Mouse (Mus musculus) limb, embryonic 10.5 days (tissue): ENCODE measurements at regions not wholly inside any gene's neighbourhood (a gene's known extent, or its start where the extent isn't known, plus 50 kb on each side); places are given as distances from the start of the nearest gene placed in this dataset.

Experiments
- DNase-seq: peaks from one replicate; pipeline ENCODE4 v3.0.0-alpha.2; 2017; ENCODE audit warnings: low spot score
- H3K27ac ChIP-seq: fragments of 300-500 bp; sonication (generic); 2 replicates; pipeline ENCODE4 v1.5.1; 2016; ENCODE audit warnings: mild to moderate bottlenecking
- H3K27me3 ChIP-seq: fragments of 300-500 bp; sonication (generic); 2 replicates; pipeline ENCODE4 v1.6.1; 2016; ENCODE audit warnings: low read depth, mild to moderate bottlenecking; ENCODE audit not compliant: poor library complexity, severe bottlenecking
- H3K36me3 ChIP-seq: fragments of 300-500 bp; sonication (generic); 2 replicates; pipeline ENCODE4 v1.6.1; 2016; ENCODE audit warnings: mild to moderate bottlenecking, moderate library complexity
- H3K4me1 ChIP-seq: fragments of 300-500 bp; sonication (generic); 2 replicates; pipeline ENCODE4 v1.6.1; 2016
- H3K4me3 ChIP-seq: fragments of 300-500 bp; sonication (generic); 2 replicates; pipeline ENCODE4 v1.5.1; 2016; ENCODE audit warnings: mild to moderate bottlenecking, moderate library complexity
- H3K9me3 ChIP-seq: fragments of 300-500 bp; sonication (generic); replicated peaks from 2 replicates; pipeline ENCODE4 v1.6.1; 2016; ENCODE audit warnings: mild to moderate bottlenecking
- WGBS: fragments of 180-500 bp; shearing (Covaris S2); methylation state at CpG from one replicate; pipeline ENCODE4 v1.1.7; 2016; 5-methylcytosine and 5-hydroxymethylcytosine counted together

DNA sequence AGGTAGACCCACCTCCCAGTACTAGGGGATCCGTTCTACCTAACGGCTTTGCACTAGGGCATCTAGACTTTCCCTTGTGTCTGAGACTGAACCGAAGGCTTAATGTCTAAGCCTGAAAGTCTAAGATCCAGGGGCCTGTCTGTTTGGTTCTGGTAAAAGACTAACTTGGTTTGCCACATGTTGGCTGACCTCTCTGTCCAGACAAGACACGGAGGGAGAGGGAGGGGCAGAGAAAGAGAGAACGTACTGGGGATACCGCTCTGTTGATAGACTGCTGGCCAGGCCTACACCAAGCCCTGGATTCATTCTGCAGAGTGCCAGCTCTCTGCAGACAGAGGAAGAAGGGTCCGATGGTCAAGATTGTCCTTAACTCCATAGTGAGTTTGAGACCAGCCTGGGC lies 78.4 kb upstream of the Dio3 start:
- 93% methylated on average over 7 of the region's 7 CpGs for WGBS
- H3K36me3 ChIP-seq: no peaks in the 10 kb centered on the region

DNA sequence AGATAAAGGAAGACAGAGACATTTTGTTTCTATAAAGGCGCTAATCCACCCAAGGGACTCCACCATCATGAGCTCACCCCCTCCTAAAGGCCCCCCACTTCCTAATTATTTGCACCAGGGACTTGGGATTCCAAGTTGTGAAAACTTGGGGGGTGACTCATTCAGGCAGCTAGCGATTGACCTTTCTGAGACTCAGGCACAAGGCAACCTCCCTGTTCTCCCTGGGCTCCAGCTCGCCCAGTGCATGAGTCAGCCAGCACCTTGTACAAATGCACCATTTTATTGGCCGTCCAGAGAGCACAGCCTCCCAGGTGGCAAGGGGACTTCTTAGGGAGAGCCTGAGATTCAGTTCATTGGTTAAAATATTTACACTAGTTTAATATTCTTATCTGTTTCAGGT lies 78.0 kb upstream of the Dio3 start:
- H3K9me3 ChIP-seq: no peaks in the 10 kb centered on the region
- DNase-seq: no peak
- H3K36me3 ChIP-seq: no peaks in the 10 kb centered on the region
- peaks cover 12% of the 10 kb centered on the region; the same call in 1 of the 2 replicates for H3K4me1 ChIP-seq
- no peak overlapping the region for H3K4me3 ChIP-seq
- H3K27me3 ChIP-seq: peaks cover 65% of the 10 kb centered on the region
- H3K27ac ChIP-seq: no peak overlapping the region
- 89% methylated on average over 4 of the region's 4 CpGs for WGBS

More for the DNA sequence above, 78.4 kb upstream of the Dio3 start:
- peaks cover 12% of the 10 kb centered on the region; the same call in 1 of the 2 replicates for H3K4me1 ChIP-seq
- no peak for DNase-seq
- no peak overlapping the region for H3K4me3 ChIP-seq
- no peaks in the 10 kb centered on the region for H3K9me3 ChIP-seq
- peaks cover 69% of the 10 kb centered on the region for H3K27me3 ChIP-seq
- H3K27ac ChIP-seq: no peak overlapping the region

DNA sequence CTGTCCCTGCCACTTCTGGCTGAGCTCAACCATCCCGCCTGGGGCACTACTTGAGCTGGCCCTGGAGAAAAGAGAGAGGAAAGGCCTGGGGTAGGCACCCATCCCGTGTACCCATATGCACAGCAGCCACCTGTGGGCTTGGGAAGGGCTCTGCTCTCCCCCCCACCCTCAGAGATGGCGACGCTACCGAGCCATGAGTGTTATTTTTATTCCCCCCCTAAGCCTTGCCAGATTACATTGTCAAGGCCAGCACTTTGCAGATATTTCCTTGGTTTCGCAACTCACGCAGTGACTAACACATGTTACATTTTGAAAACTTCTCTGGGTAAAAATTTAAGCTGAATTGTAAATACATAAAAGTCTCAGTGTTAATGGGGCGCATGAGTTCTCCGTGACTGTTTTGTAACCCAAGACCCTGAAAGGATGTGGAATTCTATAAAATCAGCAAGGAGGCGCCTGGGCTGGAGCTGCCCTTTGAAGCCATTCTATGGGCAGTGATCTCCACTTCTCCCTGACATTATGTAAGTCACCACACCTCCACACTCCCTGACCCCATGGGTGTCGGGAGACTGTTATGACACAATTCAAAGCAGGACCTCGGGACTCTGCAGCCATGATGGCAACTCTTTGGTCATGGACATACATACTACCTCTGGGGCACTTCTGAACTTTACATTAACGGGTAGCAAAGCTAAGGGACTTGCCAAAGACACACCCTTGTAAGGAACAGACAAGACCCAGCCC lies 75.4 kb upstream of the Dio3 start:
- Histone ChIP-seq H3K4me3 (no peak overlapping the region), H3K27me3 (peaks cover 65% of the 10 kb centered on the region), H3K4me1 (peaks cover 31% of the 10 kb centered on the region), H3K36me3 (no peaks in the 10 kb centered on the region), H3K9me3 (no peaks in the 10 kb centered on the region), H3K27ac (no peak overlapping the region)
- 74% methylated on average over 13 of the region's 13 CpGs for WGBS
- DNase-seq: no peak

DNA sequence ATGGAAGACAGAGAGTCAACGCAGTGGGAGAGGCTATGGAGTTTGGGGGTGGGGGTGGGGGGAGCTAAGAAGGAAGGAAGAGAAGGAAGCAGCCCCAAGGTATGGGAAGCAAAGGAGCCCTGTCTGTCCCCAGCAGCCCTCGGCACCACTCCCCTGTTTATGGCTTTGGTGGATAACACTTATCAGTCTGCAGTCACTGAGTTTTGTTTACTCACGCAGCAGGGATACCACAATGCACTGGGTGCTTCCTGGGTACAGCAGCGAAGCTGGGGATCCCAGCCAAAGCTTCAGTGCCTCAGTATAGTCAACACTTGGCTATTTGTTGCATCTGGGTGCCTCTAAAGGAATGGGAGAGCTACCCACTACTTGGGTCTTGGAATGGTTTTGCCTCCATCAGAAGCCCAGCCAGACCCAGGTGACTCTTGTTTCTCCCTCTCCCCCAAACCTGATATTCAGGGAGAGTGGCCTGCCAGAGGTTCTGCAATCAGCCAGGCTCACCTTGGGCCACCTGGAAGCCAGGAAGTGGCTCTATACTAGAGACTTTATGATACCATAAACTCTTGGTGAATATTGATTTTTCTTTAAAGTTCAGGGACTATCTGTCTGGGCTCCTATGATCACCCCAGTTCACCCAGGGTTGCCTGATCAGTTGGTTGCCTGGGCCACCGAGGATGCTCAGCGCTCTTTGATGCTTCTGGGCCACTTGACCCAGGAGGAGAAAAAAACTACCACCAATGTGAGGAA lies 74.5 kb upstream of the Dio3 start:
- Histone ChIP-seq H3K27me3 (peaks cover 71% of the 10 kb centered on the region), H3K36me3 (no peaks in the 10 kb centered on the region), H3K4me3 (no peak overlapping the region), H3K9me3 (no peaks in the 10 kb centered on the region), H3K27ac (no peak overlapping the region), H3K4me1 (peaks cover 31% of the 10 kb centered on the region)
- no peak for DNase-seq
- 45% methylated on average over 6 of the region's 6 CpGs for WGBS

DNA sequence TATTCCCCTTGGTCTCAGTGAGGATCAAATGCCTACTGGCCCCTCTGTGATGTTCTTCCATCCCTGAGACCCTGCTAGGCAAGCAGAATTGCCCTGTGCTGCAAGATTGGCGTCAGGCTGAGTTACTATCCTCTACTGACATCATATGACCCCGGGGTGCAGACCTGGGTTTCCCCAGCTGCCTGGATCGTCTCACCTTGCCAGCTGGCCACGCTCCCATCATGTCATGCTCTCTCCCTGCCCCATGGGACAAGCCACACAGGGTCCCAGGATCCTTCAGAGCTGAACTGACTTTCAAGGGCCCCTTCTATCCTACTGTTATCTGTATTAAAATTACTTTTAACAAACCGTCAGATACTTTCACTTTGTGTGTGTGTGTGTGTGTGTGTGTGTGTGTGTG lies 72.6 kb upstream of the Dio3 start:
- 42% methylated on average over 5 of the region's 5 CpGs for WGBS
- H3K4me1 ChIP-seq: peaks cover 31% of the 10 kb centered on the region
- no peak overlapping the region for H3K4me3 ChIP-seq
- no peaks in the 10 kb centered on the region for H3K36me3 ChIP-seq
- H3K9me3 ChIP-seq: no peaks in the 10 kb centered on the region
- DNase-seq: no peak
- H3K27ac ChIP-seq: no peak overlapping the region
- peaks cover 70% of the 10 kb centered on the region for H3K27me3 ChIP-seq

DNA sequence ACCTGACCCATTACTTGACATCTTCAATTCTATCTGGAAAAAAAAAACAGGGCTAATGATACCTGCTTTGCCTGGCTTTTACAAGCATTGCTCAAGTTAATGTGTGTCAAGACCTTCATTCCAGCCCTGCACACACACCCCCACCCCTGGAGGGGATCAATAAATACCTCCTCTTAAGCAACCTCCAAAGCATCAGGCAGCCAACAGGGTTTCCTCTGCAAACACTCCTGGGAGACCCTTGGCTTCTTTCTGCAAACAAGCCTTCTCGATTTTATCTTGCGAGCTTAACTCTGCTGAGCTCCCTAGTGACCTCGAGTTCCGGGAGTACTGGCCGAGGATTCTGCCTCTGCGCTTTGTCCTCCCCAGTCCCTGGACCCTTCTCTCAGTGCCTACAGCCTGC lies 72.1 kb upstream of the Dio3 start:
- Histone ChIP-seq H3K27ac (no peak overlapping the region), H3K27me3 (peaks cover 64% of the 10 kb centered on the region)

DNA sequence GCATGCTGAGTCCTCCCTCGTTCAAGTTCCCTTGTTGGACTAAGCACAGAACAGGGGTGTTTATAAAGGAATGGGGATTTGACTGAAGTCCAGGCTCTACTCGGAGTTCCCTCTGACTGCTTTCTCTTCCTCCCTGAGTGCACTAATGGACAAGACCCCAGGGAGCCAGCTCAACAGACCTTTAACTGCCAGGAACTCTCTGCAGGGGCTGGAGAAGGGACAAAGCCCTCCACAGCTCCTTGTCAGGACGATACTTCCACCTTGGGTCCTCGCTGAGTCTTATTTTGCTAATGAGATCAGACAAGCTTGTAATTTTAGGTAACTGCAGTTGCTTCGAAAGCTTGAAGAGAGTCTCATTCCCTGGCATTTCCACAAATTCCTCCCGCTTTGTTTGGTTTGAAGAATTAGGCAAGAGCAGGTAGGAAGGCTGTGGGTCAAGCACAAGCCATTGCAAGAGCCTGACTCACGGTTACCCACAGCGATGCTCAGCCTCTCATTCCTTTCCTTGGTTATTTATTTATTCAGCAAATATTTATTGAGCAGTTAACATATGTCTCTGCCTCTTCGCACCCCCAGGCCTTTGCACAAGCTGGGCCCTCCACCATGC lies 71.5 kb upstream of the Dio3 start:
- H3K27me3 ChIP-seq: peaks cover 59% of the 10 kb centered on the region
- no peaks in the 10 kb centered on the region for H3K9me3 ChIP-seq
- WGBS: 58% methylated on average over 9 of the region's 9 CpGs
- no peak overlapping the region for H3K4me3 ChIP-seq
- H3K27ac ChIP-seq: no peak overlapping the region
- H3K36me3 ChIP-seq: no peaks in the 10 kb centered on the region
- no peak for DNase-seq
- peaks cover 31% of the 10 kb centered on the region for H3K4me1 ChIP-seq

More for the DNA sequence above, 72.1 kb upstream of the Dio3 start:
- Histone ChIP-seq H3K4me3 (no peak overlapping the region), H3K4me1 (peaks cover 31% of the 10 kb centered on the region), H3K36me3 (no peaks in the 10 kb centered on the region), H3K9me3 (no peaks in the 10 kb centered on the region)
- no peak for DNase-seq
- WGBS: 18% methylated on average over 6 of the region's 6 CpGs

DNA sequence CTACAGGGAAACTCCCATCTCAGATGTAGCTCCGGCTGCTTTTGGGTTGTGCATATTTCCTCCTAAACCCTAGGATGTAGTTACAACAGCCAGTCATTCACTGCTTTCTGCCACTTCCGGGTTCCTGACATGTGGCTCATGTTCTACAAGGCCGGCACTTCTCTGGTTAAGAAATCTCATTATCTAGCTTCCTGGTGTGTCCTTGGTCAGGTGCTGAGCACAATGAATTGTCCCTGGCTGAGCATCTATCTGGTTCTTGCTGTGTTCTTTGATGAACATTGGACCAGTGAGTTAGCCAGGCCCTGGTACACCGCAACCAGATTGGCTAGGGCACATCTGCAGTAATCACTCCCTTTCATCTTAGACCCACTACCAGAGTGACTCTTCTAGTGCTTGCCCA lies 66.2 kb upstream of the Dio3 start:
- Histone ChIP-seq H3K4me1 (peaks cover 20% of the 10 kb centered on the region), H3K36me3 (no peaks in the 10 kb centered on the region), H3K4me3 (no peak overlapping the region), H3K9me3 (no peaks in the 10 kb centered on the region), H3K27ac (no peak overlapping the region), H3K27me3 (peaks cover 70% of the 10 kb centered on the region)
- DNase-seq: no peak
- 87% methylated on average over 4 of the region's 4 CpGs for WGBS

DNA sequence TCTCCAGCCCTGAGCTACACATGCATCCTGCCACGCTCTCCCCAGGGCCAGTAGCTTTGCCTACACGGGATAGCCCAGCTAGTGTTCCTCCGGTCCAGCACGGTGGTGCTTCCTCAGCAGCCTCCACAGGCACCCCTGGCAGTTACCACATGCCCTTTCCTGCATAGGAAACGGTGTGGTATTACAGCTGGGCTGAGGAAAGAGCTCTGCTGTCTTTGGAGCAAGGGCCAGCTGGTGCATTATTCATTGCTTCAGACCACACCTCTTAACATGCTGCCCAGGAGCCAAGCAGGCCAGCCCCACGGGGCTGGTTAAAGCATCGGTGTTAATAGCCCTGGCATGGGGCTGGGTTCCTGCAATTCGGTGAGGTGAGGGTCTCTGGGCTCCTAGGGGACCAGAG lies 64.0 kb upstream of the Dio3 start:
- peaks cover 17% of the 10 kb centered on the region for H3K4me1 ChIP-seq
- no peak overlapping the region for H3K27ac ChIP-seq
- H3K9me3 ChIP-seq: no peaks in the 10 kb centered on the region
- H3K27me3 ChIP-seq: peaks cover 53% of the 10 kb centered on the region
- H3K4me3 ChIP-seq: no peak overlapping the region
- 31% methylated on average over 8 of the region's 8 CpGs for WGBS
- DNase-seq: no peak
- H3K36me3 ChIP-seq: no peaks in the 10 kb centered on the region

DNA sequence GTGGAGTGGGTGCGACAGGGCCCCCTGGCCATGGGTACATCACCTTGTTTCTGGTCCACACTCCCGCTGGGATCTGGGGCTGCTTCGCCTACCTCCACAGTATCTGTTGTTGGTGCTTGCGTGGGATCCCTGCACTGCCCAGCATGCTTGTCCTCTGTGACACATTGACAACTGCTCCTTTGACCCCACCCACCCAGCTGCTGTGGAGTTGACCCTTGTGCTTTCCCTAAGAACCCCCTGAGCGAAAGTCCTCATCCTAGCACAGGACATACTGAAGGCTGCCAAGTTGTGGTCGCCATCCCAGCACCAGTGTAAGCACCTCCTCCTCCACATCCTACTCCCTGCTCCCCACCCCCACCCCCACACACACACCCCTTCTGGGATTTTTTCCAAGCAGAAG lies 63.6 kb upstream of the Dio3 start:
- Histone ChIP-seq H3K4me3 (no peak overlapping the region), H3K9me3 (no peaks in the 10 kb centered on the region), H3K27ac (no peak overlapping the region), H3K36me3 (no peaks in the 10 kb centered on the region), H3K4me1 (peaks cover 17% of the 10 kb centered on the region), H3K27me3 (peaks cover 48% of the 10 kb centered on the region)
- 61% methylated on average over 6 of the region's 6 CpGs for WGBS
- no peak for DNase-seq

DNA sequence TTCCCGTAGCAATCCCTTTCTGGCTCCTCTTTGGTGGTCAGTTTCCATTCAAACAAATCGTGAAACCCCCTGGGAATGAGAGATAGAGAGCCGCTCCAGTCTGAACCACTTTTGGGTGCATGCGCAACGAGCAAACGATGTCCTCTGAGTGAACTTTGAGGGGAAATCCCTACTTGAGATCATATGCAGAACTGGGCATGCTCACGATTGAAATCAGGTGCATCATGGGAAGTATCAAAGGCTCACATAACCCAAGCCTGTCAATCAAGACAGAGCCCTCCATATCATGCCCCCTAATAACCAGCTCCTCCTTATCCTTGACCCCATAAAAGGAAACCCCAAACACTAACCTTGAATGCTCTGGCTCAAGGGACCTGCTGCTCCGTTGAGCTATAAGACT lies 59.1 kb upstream of the Dio3 start:
- WGBS: 89% methylated on average over 8 of the region's 8 CpGs
- Histone ChIP-seq H3K9me3 (no peaks in the 10 kb centered on the region), H3K4me3 (no peak overlapping the region), H3K27me3 (peaks cover 40% of the 10 kb centered on the region; the same call in 1 of the 2 replicates), H3K36me3 (no peaks in the 10 kb centered on the region), H3K27ac (no peak overlapping the region), H3K4me1 (peaks cover 8% of the 10 kb centered on the region)
- DNase-seq: no peak

DNA sequence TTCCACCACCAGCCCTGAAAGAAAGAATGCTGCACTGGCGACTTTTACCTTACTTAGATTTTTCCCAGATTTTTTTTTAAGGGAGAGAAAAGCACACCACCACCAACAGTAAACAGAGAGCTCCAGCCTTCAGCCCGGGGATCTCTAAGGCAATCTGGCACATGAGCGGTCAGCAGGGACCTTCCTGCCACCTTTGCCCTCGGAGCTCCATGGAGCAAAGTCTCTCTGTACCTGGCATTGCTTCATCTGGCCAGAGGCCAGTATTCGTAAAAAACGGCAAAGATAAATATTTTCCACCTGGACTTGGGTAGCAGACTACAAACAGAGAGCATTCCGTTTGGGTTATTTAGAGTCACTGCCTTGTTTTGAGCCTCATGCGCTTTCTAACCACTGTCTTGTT lies 58.4 kb upstream of the Dio3 start:
- WGBS: 77% methylated on average over 8 of the region's 8 CpGs
- no peaks in the 10 kb centered on the region for H3K36me3 ChIP-seq
- DNase-seq: no peak
- H3K27ac ChIP-seq: no peak overlapping the region
- no peaks in the 10 kb centered on the region; the same call in 1 of the 2 replicates for H3K4me1 ChIP-seq
- H3K9me3 ChIP-seq: no peaks in the 10 kb centered on the region
- H3K4me3 ChIP-seq: no peak overlapping the region
- peaks cover 33% of the 10 kb centered on the region; the same call in 1 of the 2 replicates for H3K27me3 ChIP-seq

DNA sequence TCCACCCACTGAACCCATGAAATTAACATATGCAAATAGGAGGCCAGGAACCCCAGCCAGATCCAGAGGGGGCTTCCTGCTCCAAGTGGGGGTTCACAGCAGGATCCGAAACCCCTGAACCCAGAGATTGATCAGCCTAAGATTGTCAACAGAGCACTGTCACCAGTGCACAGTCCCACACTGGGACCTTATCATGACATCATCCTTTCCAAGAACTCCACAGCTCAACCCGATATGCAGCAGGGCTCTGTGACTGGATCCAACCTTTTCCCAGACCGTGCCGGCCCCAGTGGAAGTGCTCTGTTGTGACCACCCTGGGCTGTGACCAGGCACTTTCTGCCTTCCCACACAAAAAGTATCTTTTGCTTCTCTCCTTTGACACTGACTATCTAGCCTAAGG lies 57.7 kb upstream of the Dio3 start:
- 54% methylated on average over 4 of the region's 4 CpGs for WGBS
- peaks cover 26% of the 10 kb centered on the region; the same call in 1 of the 2 replicates for H3K27me3 ChIP-seq
- no peak overlapping the region for H3K27ac ChIP-seq
- H3K4me1 ChIP-seq: no peaks in the 10 kb centered on the region
- no peaks in the 10 kb centered on the region for H3K36me3 ChIP-seq
- no peak for DNase-seq
- H3K9me3 ChIP-seq: no peaks in the 10 kb centered on the region
- H3K4me3 ChIP-seq: no peak overlapping the region
